Mouse (Mus musculus): ENCODE results near the gene Cstad. TPM values are rescaled to one million over a fixed set of nuclear protein-coding genes. Genes with fewer than 3 reads are reported as not detected.

The Cstad gene
- polyA plus RNA-seq, 1 experiment from 2014 or later = 1.7 TPM

Other genes starting within 250 kb of the Cstad start
- gene Sh3glb2, start 235.7 kb upstream of the Cstad start, polyA plus RNA-seq (2016; fragmentation: Nextera tagmentation; extraction: Ambion mirVana) = 85.1 and 91.0 TPM in 2 replicates
- 26.9 and 30.6 TPM in 2 replicates for gene Miga2, start 230.8 kb upstream of the Cstad start, polyA plus RNA-seq (2016; fragmentation: Nextera tagmentation; extraction: Ambion mirVana)
- 33.2 and 39.1 TPM in 2 replicates for gene Dolpp1, start 202.8 kb upstream of the Cstad start, polyA plus RNA-seq (2016; fragmentation: Nextera tagmentation; extraction: Ambion mirVana)
- 24.4 and 27.5 TPM in 2 replicates for gene Crat, start 179.2 kb upstream of the Cstad start, polyA plus RNA-seq (2016; fragmentation: Nextera tagmentation; extraction: Ambion mirVana)
- 154 and 155 TPM in 2 replicates for gene Ptpa, start 179.0 kb upstream of the Cstad start, polyA plus RNA-seq (2016; fragmentation: Nextera tagmentation; extraction: Ambion mirVana)
- 3.6 and 4.5 TPM in 2 replicates for gene Ier5l, start 120.8 kb upstream of the Cstad start, polyA plus RNA-seq (2016; fragmentation: Nextera tagmentation; extraction: Ambion mirVana)
- gene 1700001O22Rik, start 208.6 kb downstream of the Cstad start, polyA plus RNA-seq (2016; fragmentation: Nextera tagmentation; extraction: Ambion mirVana) = 3.1 and 5.4 TPM in 2 replicates
- 103 and 108 TPM in 2 replicates for gene Ntmt1, start 212.8 kb downstream of the Cstad start, polyA plus RNA-seq (2016; fragmentation: Nextera tagmentation; extraction: Ambion mirVana)
- gene Asb6, start 235.3 kb downstream of the Cstad start, polyA plus RNA-seq (2016; fragmentation: Nextera tagmentation; extraction: Ambion mirVana) = 44.9 and 47.4 TPM in 2 replicates
- 194 and 201 TPM in 2 replicates for gene Prrx2, start 239.9 kb downstream of the Cstad start, polyA plus RNA-seq (2016; fragmentation: Nextera tagmentation; extraction: Ambion mirVana)

All from limb, embryonic 12.5 days (tissue).